Mouse (Mus musculus) c-Kit-positive CD71-positive TER-119-negative erythroid progenitor cells, embryonic 14.5 days (primary cell): ENCODE measurements around the gene Il23a.
"Not testable (repeated sequence)": the region's sequence is repeated elsewhere in the genome, so short reads cannot be mapped to it uniquely, and the experiment has no call there.

Source experiments
- DNase-seq: peaks from one replicate; pipeline ENCODE4 v3.0.0-alpha.2; 2013; ENCODE audit warnings: low read depth

Gene Il23a

DNA sequence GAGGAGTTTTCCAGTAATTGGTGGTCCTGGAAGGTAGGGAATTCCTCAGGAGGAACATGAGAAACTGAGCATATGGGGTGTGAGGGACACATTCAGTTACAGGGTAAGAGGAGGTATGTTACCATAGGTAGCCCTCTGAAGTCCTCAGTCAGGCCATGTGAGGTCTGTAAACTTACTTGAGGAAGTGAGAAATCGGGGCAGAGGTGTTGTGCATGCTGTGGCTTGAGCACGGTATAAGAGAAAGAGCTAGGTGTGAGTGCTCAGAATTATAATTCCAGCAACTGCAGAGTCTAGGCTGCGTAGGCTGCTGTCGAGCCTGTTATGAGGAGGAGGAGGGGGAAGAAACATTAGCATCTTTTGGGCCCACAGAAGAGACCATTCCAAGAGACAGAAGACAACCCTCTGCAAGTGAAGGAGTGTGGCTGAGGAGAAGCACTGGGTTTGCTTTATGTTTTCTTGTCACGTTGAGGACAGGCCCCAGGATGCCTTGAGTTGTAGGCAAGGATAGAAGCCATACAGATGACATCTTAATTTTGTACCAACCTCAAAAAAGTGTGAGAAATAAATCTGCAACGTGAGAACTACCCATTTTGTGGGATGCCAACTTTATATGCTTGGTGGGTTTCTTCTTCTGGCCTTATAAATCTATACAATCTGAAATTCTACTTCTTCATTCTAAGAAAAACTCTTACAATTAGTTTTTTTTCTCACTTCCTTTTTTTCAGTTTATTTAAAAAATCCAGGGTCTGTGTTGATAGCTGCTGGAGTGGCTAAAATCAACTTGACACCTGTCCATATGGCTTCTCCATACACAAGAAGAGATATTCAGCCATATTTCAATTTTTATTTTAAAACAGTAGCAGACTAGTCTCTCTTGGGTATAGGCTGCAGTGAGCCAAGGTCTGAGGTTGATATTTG, 34.9 kb downstream of the Il23a start:
- no peak for DNase-seq

DNA sequence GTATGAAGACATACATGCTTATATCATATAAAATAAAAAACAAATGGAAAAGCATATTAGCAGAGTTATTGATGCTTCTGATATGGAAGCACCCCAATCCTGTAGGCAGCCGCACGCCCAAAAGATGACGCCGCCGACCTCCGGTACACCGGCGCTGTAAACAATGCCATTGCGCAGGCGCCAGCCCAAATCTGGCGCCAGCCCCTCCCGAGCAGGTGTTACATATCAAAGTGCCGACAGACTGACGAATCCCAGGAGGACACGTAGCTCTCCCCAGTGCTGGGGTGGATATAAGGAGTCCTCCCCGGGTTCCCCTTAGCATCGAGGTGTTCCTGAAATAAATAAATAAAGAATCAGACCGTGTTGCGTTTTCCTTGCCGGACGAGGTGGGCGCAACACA, 36.3 kb downstream of the Il23a start:
- DNase-seq, result no peak

DNA sequence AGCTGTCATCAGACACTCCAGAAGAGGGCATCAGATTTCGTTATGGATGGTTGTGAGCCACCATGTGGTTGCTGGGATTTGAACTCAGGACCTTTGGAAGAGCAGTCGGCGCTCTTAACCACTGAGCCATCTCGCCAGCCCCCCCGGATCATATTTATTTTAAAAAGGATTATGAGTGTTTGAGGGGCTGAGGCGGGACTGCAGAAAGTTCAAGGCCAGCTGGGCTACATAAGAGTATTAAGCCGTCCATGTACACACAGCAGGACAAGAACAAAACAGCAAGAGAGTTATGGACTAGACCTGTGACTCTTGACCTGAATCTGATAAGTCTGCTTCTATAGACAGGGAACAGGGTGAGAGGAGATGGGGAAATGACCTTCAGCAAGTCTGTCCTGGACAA, 38.2 kb downstream of the Il23a start:
- DNase-seq, result not testable (repeated sequence)

DNA sequence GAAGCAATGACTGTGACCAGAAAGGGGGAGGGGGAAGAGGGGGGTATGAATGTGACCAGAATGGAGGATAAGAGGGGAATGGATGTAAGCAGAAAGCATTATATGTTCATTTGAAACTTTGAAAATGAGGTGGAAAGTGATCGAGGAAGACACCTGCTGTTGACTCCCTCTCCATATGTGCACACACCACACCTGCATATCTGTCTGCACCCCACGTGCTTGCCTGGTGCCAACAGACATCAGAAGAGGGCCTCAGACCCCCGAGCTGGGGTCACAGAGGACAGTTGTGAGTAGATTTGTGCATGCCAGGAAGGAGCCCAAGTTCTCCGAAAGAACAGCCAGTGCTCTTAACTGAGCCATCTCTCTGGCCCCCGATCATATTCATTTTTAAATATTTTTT, 38.6 kb downstream of the Il23a start:
- no peak for DNase-seq

DNA sequence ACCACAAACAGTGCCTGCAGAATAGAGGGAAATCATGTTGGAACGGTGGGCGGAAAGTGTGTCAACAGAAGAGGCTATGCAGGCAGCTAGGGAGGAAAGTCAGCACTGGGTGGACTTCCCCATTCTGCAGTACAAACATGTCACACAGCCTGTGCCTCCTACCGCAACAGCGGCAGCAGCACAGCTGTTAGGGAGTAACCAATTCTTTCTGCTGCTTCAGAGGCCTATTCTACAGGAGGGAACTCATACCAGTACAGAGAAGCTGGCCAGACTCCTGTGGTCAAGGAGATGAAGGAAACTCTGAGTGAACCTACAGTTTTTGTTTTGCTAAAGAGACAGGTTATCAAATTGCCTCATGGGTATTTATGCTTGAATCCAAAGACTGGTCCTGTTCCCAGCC, 39.6 kb downstream of the Il23a start:
- DNase-seq, result no peak

DNA sequence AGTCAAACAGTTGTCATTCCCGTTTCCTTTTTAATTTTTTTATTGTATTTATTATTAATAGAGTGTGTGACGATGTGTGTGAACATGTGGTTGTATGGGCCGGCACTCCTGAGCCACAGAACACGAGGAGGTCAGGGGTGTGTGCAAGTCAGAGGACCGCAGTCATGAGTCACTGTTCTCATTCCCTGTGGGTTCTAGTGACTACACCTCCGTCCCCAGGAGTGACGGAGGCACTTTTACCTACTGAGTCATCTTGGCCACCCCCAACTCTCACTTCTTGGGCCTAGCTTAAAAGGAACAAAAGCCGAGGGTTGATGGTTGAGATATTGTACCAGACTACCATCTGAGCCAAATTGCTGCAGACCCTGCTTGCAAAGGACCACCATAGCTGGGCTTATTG, 42.2 kb downstream of the Il23a start:
- no peak for DNase-seq

DNA sequence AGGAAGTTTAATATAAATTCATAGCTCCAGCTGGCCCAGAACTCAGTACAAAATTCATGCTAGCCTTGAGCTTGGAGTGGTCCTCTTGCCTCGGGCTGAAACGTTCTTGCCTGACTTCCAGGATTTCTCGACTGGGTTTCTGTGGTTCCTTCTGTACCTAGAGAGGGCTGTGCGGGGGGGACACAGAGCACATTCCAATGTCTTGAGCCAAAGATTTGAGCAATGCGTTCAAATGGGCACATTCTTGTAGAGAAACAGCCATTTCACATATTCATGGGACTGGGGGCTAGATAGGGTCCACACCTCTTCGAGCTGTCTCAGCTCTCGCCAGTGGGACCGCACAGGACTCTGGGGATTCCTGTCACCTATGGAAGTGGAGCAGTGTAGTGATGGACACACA, 42.6 kb downstream of the Il23a start:
- DNase-seq, result no peak

DNA sequence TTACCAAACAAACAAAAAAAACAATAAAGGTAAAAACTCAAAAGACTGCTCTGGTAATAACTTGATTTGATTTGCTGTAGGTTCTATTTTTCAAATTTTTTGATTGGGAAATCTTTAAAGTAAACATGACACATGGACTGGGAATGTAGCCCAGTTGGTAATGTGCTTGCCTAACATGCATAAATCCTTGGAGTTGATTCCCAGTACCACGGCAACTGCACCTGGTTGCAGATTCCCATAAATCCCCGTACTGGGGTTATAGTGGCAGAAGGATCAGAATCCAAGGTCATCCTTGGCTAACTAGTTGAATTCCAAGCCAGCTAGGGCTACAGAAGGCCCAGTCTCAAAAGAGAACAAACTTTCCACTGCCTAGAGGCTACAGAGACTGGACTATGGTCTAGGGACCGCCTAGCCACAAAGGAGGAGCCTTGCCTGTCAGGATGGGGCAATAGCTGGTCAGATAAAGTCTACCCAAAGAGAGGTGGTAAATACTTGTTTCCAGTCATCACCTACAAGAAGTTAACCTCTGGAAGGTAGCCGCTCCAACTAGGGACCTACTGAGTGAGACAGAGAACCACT, 44.8 kb downstream of the Il23a start, which contains the start of gene Apon:
Gene Apon, plus strand, starts transcription at position 420 of the 579 bp plus-strand sequence.
- DNase-seq, result no peak

DNA sequence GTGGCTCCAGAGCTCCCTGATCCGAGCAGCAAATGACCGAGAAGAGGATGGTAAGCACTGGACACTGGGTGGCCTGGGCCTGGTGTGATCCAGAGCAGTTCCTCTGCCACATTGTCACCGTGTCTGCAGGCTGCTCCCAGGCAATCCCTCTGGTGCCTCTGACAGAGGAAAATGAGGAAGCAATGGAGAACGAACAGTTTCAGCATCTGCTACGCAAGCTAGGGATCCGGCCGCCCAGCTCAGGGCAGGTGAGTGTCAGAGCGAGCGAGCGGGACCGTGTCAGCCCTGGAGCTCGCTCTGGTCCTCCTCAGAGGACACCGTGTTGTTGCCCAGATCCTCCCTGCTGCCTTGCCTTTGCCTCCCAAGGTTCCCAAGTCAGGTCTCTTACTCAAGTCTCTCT, 48.0 kb downstream of the Il23a start:
- no peak for DNase-seq

DNA sequence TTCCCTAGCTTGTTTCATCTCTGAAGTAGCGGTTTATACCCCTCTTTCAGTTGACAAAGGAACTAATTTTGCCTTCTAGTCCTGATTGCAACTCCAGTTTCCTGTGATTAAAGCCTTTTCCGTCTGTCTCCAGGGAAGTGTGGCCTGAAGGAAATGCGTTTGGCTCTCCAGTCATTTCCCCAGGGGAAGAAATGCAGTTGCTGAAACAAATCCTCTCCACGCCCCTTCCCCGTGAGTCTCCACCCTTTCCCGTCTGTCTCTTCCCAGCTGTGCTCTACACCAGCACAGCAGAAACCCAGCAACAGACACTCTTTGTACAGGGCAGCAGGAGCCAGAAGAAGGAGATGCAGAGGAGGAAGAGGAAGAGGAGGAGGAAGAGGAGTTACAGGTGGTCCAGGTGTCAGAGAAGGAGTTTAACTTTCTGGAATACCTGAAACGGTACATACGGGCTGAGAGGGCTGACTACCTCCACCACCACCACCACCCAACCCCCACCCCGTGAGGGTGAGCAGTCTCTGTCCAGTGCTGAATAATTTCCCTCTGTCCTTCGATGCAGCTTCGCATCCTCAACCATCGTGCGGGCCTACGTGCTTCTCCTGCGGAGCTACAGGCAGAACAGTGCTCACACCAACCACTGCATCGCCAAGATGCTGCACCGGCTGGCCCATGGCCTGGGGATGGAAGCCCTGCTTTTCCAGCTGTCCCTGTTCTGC, 51.4 kb downstream of the Il23a start:
- no peak for DNase-seq
